Mouse (Mus musculus) heart, postnatal 0 days (tissue): ENCODE measurements around the gene Rnf126.

ENCODE experiments used
- CTCF ChIP-seq: IDR thresholded peaks from 2 replicates; pipeline ENCODE4 v1.5.1; 2016; ENCODE audit warnings: antibody characterized with exemption, control low read depth, low read depth
- EP300 ChIP-seq: IDR thresholded peaks from 2 replicates; pipeline ENCODE4 v1.6.1; 2016; ENCODE audit warnings: antibody characterized with exemption, low read depth

DNA sequence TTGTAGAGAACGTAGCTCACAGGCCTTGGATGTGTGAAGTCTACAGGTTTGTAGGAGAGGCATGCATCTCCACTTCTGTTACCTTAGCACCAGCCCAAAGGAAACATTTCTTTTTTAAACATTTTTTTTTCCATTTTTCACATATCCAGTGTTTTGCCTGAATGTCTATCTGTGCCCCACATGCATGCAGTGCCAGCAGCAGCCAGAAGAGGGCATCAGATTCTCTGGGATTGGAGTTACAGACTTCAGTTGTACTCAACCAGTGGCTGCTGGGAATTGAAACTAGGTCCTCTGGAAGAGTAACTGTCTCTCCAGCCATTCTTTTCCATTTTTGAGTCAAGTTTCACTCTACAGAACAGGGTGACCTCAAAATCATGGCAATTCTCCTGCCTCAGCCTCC, 34.3 kb downstream of the Rnf126 start:
- peak; percentile 35 for TF ChIP-seq CTCF
- no peak for TF ChIP-seq EP300
